Mouse (Mus musculus) intestine, embryonic 14.5 days (tissue): ENCODE results near the gene Sost. TPM values are rescaled to one million over a fixed set of nuclear protein-coding genes. Genes with fewer than 3 reads are reported as not detected.

ENCODE experiments used
- ATAC-seq: fragments of 200-750 bp; cut with Nextera tagmentation; replicated peaks from 2 replicates; pipeline ENCODE4 v1.8.0; 2017; ENCODE audit warnings: low read depth, moderate number of reproducible peaks, moderate TSS enrichment, moderate library complexity; ENCODE audit not compliant: low FRiP score, low TSS enrichment
- DNase-seq: peaks from one replicate; pipeline ENCODE4 v3.0.0-alpha.2; 2018; ENCODE audit warnings: low spot score
- H3K27ac ChIP-seq: fragments of 300-500 bp; sonication (generic); 2 replicates; pipeline ENCODE4 v1.5.1; 2014; ENCODE audit warnings: low read depth, mild to moderate bottlenecking, control low read depth
- H3K27me3 ChIP-seq: fragments of 300-500 bp; sonication (generic); replicated peaks from 2 replicates; pipeline ENCODE4 v1.6.1; 2014; ENCODE audit warnings: low read length, control low read depth; ENCODE audit not compliant: control insufficient read depth, insufficient read depth
- H3K36me3 ChIP-seq: fragments of 300-500 bp; sonication (generic); 2 replicates; pipeline ENCODE4 v1.6.1; 2014; ENCODE audit warnings: low read length, control low read depth; ENCODE audit not compliant: control insufficient read depth, insufficient read depth
- H3K4me1 ChIP-seq: fragments of 300-500 bp; sonication (generic); replicated peaks from 2 replicates; pipeline ENCODE4 v1.6.1; 2014; ENCODE audit warnings: low read length, control low read depth, mixed read lengths; ENCODE audit not compliant: control insufficient read depth, insufficient read depth
- H3K4me2 ChIP-seq: fragments of 300-500 bp; sonication (generic); 2 replicates; pipeline ENCODE4 v1.6.1; 2014; ENCODE audit warnings: low read length
- H3K4me3 ChIP-seq: fragments of 300-500 bp; sonication (generic); 2 replicates; pipeline ENCODE4 v1.5.1; 2014; ENCODE audit warnings: low read depth, low read length, control low read depth, mixed read lengths
- H3K9ac ChIP-seq: fragments of 300-500 bp; sonication (generic); 2 replicates; pipeline ENCODE4 v1.6.1; 2014; ENCODE audit warnings: mild to moderate bottlenecking, low read length
- H3K9me3 ChIP-seq: fragments of 300-500 bp; sonication (generic); 2 replicates; pipeline ENCODE4 v1.6.1; 2016; ENCODE audit warnings: low read length, control low read depth; ENCODE audit not compliant: control insufficient read depth
- WGBS: fragments of 180-500 bp; shearing (Covaris S2); extraction: QIAGEN DNeasy Blood & Tissue Kit; methylation state at CpG from one replicate; pipeline ENCODE4 v1.1.7; 2014; 5-methylcytosine and 5-hydroxymethylcytosine counted together
- polyA plus RNA-seq: library from polyadenylated mRNA; unstranded; fragments of >200 nt; fragmentation: Nextera tagmentation; extraction: Ambion mirVana; gene quantifications from 2 replicates; pipeline ENCODE4 v1.2.1, GENCODE M21; 2014

The Sost gene
- polyA plus RNA-seq, 1 experiment from 2014 or later: not detected

- Histone ChIP-seq H3K27ac (no peak overlapping the region), H3K4me1 (no peaks in the 10 kb centered on the region), H3K9ac (no peak overlapping the region), H3K4me3 (no peak overlapping the region), H3K9me3 (0 out of 2 replicates have a peak, but pooled peaks cover 3% of the 10 kb centered on the region), H3K36me3 (peaks cover 44% of the 10 kb centered on the region), H3K27me3 (no peaks in the 10 kb centered on the region), H3K4me2 (no peak overlapping the region)
- ATAC-seq (no peak), DNase-seq (no peak)
- WGBS: 90% methylated on average over 5 of the region's 5 CpGs
Measured at GRCm38 (mm10) chr11:102006688-102007087, 39.9 kb upstream of the Sost start.

GRCm38 (mm10) chr11:102006271-102006670 lies 39.5 kb upstream of the Sost start:
- no peaks in the 10 kb centered on the region for H3K27me3 ChIP-seq
- DNase-seq (no peak), ATAC-seq (no peak)
- H3K9me3 ChIP-seq: 0 out of 2 replicates have a peak, but pooled peaks cover 3% of the 10 kb centered on the region
- H3K4me1 ChIP-seq: no peaks in the 10 kb centered on the region
- H3K4me2 ChIP-seq: no peak overlapping the region
- peaks cover 43% of the 10 kb centered on the region for H3K36me3 ChIP-seq
- 80% methylated on average over 9 of the region's 9 CpGs for WGBS
- H3K4me3 ChIP-seq: no peak overlapping the region
- no peak overlapping the region for H3K27ac ChIP-seq
- no peak overlapping the region for H3K9ac ChIP-seq

- H3K36me3 ChIP-seq: peaks cover 32% of the 10 kb centered on the region
- no peak overlapping the region for H3K9ac ChIP-seq
- no peaks in the 10 kb centered on the region for H3K27me3 ChIP-seq
- DNase-seq: no peak
- H3K9me3 ChIP-seq: 0 out of 2 replicates have a peak, but pooled peaks cover 3% of the 10 kb centered on the region
- no peak overlapping the region for H3K4me2 ChIP-seq
- H3K4me3 ChIP-seq: no peak overlapping the region
- H3K4me1 ChIP-seq: no peaks in the 10 kb centered on the region
- WGBS: 91% methylated on average over 8 of the region's 8 CpGs
- no peak overlapping the region for H3K27ac ChIP-seq
- no peak for ATAC-seq
Measured at GRCm38 (mm10) chr11:102004251-102004650, 37.4 kb upstream of the Sost start.

- Histone ChIP-seq H3K4me3 (no peak overlapping the region), H3K36me3 (peaks cover 12% of the 10 kb centered on the region), H3K9ac (no peak overlapping the region), H3K27ac (no peak overlapping the region), H3K4me1 (no peaks in the 10 kb centered on the region), H3K27me3 (no peaks in the 10 kb centered on the region), H3K9me3 (0 out of 2 replicates have a peak, but pooled peaks cover 2% of the 10 kb centered on the region), H3K4me2 (no peak overlapping the region)
- DNase-seq (no peak), ATAC-seq (no peak)
- 60% methylated on average over 4 of the region's 4 CpGs for WGBS
Measured at GRCm38 (mm10) chr11:101999466-101999865, 32.7 kb upstream of the Sost start.

- 51% methylated on average over 5 of the region's 5 CpGs for WGBS
- Histone ChIP-seq H3K9ac (no peak overlapping the region), H3K4me3 (no peak overlapping the region), H3K36me3 (peaks cover 7% of the 10 kb centered on the region; the same call in 1 of the 2 replicates), H3K4me1 (no peaks in the 10 kb centered on the region), H3K9me3 (no peaks in the 10 kb centered on the region), H3K27ac (no peak overlapping the region), H3K27me3 (no peaks in the 10 kb centered on the region), H3K4me2 (no peak overlapping the region)
- ATAC-seq: no peak
- no peak for DNase-seq
Measured at GRCm38 (mm10) chr11:101998258-101998657, 31.4 kb upstream of the Sost start.

- Histone ChIP-seq H3K4me2 (no peak overlapping the region), H3K27me3 (no peaks in the 10 kb centered on the region), H3K36me3 (peaks cover 4% of the 10 kb centered on the region; the same call in 1 of the 2 replicates), H3K9ac (no peak overlapping the region), H3K9me3 (no peaks in the 10 kb centered on the region), H3K4me1 (no peaks in the 10 kb centered on the region), H3K27ac (no peak overlapping the region), H3K4me3 (no peak overlapping the region)
- WGBS: 90% methylated on average over 7 of the region's 7 CpGs
- no peak for DNase-seq
- no peak for ATAC-seq
Measured at GRCm38 (mm10) chr11:101995938-101996337, 29.1 kb upstream of the Sost start.

GRCm38 (mm10) chr11:101994100-101994499 lies 27.3 kb upstream of the Sost start:
- 72% methylated on average over 8 of the region's 8 CpGs for WGBS
- Histone ChIP-seq H3K4me2 (no peak overlapping the region), H3K27ac (no peak overlapping the region), H3K9ac (no peak overlapping the region), H3K36me3 (no peaks in the 10 kb centered on the region), H3K4me1 (no peaks in the 10 kb centered on the region), H3K27me3 (no peaks in the 10 kb centered on the region), H3K9me3 (no peaks in the 10 kb centered on the region), H3K4me3 (no peak overlapping the region)
- DNase-seq (no peak), ATAC-seq (no peak)

- no peak for DNase-seq
- Histone ChIP-seq H3K27me3 (no peaks in the 10 kb centered on the region), H3K4me3 (no peak overlapping the region), H3K4me1 (no peaks in the 10 kb centered on the region), H3K27ac (no peak overlapping the region), H3K9ac (no peak overlapping the region), H3K4me2 (no peak overlapping the region), H3K9me3 (no peaks in the 10 kb centered on the region), H3K36me3 (no peaks in the 10 kb centered on the region)
- ATAC-seq: no peak
- 87% methylated on average over 7 of the region's 7 CpGs for WGBS
Measured at GRCm38 (mm10) chr11:101992411-101992810, 25.6 kb upstream of the Sost start.

- no peaks in the 10 kb centered on the region for H3K4me1 ChIP-seq
- no peak overlapping the region for H3K9ac ChIP-seq
- ATAC-seq: no peak
- H3K9me3 ChIP-seq: no peaks in the 10 kb centered on the region
- WGBS: 68% methylated on average over 3 of the region's 3 CpGs
- DNase-seq: no peak
- H3K27me3 ChIP-seq: no peaks in the 10 kb centered on the region
- H3K4me3 ChIP-seq: no peak overlapping the region
- no peak overlapping the region for H3K4me2 ChIP-seq
- H3K36me3 ChIP-seq: no peaks in the 10 kb centered on the region
- no peak overlapping the region for H3K27ac ChIP-seq
Measured at GRCm38 (mm10) chr11:101991813-101992212, 25.0 kb upstream of the Sost start.
